Mouse (Mus musculus): ENCODE measurements around the gene Fam241b.

The Fam241b gene

DNA sequence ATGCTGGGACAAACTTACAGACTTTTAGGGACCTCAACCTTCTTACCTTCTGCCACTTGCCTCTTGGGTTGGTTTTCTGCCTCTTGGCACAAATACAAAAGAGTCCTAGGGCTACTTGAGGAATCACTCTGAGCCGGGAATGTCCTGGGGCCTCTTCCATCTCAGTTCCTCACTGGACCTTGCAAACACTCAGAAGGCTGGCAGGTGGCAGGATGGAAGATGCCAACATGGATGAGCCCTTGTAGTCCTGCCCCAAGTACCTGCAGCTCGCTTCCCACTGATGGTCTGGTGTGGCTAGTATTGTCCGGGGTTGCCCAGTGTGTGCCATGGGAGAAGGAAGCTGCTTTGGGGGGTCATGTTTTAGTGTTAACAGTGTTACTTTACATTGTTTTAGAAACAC, 73.8 kb downstream of the Fam241b start:
- no peak for DNase-seq (ENCODE audit: low read depth)

DNA sequence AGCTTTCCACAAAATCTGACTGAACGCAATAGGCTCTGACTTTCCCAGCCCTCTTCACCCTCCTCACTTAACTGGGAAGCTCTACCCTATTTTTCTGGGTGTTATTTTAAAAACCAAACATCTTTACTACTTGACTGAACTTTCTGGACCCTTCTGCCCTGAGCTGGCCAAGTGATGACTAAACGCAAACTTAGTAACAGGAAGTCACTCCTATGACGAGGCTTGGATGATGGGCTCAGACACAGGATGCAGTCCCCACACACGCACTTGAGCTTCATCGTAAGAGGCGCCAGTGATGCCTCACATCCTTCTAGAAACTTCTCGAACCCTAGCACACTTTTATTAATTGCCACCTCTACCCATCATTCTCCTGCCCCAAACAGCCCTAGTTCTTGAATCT, 74.3 kb downstream of the Fam241b start:
- DNase-seq (ENCODE audit: low read depth), result peak; percentile 43

DNA sequence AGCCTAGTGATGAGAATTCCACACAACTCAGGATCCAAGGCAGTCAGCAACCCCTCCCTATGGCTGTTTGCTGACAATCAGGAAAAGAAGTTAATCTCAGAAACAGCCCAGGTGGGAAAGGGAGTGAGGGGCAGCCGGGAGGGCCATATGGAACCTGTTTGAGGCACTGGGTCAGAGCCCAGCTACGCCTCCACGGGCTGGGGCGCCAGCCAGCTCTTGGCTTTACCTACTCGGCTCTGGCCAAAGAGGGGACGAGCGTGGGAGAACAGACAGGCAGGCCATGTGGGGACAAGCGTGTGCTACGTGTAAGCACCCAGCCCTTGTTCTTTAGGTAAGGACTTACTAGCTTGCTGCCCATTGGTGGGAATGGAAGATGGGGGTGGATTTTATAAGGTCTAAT, 75.2 kb downstream of the Fam241b start:
- DNase-seq (ENCODE audit: low read depth), result no peak

DNA sequence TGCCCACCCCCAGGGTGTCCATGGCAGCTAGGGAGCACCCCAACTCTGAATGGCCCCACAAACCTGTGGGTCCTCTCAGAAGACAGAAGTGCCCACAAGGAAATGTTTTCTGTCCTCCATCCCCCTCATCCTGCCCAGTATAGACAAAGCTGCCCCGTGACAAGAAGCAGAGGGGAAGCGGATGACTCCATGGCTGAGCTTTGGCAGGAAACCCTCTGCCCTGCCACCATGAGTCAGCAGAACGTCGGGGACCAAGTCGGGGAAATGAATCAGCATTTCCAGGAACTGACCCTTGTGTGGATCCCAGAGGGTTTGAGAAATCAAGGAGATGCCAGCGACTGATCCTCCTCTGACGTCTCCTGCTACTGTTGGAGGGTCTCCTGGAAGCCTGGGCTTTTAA, 77.5 kb downstream of the Fam241b start:
- DNase-seq (ENCODE audit: low read depth), result peak; percentile 82

DNA sequence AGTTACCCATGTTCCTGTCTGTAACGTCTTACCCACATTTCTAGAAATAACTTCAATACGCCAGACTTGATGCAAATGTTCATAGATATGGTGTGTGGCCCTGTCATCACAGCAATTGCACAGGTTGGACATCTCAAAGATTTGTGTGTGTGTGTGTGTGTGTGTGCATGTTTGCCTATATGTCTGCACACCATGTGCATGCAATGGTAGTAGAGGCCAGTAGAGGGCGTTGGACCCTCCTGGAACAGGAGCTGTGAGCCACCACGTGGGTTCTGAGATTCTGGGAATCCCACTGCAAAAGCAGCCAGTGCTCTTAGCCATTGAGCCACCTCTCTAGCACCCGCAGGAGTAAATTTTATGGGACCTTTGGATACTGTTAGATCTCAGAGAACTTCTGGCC, 80.9 kb downstream of the Fam241b start:
- no peak for DNase-seq (ENCODE audit: low read depth)

DNA sequence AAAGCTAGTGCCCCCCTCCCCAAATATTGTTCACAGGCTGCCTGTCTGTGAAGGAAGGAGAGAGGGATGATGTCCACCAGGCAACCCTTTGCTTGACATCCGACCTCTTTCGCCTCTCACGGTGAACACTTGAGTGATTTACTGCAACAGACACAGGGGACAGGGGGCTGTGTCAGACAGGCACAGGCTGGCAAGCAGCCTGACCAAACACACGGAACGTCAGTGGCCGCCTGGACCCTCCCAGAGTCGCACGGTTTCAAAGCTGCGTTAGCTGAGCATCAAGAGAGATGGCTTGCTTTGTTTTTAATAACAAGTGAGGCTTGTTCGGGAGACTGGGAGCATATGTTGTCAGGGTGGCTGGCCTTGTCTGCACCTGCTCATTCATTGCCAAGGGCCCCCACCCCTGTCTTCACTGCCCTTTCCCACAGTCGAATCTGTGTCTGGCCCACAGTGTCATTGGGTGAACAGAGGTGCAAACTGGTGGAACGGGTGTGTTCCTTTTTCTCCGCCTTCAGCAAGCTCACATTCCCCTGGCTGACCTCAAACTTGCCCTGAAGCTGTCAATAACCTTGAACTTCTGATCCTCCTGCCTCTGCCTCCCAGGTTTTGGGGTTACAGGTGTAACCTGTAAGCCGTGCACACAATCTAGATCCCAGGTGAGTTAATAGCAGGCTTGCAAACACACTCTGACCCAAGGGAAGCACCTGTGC, 82.6 kb downstream of the Fam241b start:
- no peak for DNase-seq (ENCODE audit: low read depth)

DNA sequence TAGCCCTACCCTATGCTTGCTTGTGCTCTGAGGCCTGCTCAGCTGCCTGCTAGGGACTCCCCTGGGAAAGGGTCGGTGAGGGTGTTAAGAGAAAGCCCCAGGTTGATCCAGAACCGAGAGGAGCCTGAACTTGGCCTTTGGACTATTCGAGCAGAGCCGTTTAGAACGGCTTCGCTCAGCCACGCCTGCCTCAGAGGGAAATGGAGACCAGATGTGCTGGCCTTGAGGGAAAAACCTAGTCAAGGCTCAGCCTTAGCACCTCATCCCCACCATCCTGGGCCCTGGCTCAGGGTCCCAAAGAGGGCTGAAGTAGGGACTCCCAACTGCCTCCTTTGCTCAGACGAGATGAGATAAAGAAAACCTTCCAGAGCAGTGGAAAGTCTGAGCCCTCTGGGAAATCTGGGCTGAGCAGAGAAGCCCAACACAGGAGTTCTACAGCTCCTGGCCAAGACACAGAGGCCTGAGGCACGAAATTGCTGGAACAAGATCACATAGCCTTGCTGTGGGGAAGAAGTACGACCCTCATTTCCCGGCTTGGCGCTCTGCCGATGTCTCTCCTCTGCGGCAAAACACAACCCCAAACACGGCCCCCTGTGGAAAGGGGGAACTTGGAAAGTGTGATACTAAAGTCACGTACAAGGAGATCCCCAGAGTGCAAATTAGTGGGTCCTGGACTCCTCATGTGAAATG, 83.4 kb downstream of the Fam241b start:
- DNase-seq (ENCODE audit: low read depth), result no peak

DNA sequence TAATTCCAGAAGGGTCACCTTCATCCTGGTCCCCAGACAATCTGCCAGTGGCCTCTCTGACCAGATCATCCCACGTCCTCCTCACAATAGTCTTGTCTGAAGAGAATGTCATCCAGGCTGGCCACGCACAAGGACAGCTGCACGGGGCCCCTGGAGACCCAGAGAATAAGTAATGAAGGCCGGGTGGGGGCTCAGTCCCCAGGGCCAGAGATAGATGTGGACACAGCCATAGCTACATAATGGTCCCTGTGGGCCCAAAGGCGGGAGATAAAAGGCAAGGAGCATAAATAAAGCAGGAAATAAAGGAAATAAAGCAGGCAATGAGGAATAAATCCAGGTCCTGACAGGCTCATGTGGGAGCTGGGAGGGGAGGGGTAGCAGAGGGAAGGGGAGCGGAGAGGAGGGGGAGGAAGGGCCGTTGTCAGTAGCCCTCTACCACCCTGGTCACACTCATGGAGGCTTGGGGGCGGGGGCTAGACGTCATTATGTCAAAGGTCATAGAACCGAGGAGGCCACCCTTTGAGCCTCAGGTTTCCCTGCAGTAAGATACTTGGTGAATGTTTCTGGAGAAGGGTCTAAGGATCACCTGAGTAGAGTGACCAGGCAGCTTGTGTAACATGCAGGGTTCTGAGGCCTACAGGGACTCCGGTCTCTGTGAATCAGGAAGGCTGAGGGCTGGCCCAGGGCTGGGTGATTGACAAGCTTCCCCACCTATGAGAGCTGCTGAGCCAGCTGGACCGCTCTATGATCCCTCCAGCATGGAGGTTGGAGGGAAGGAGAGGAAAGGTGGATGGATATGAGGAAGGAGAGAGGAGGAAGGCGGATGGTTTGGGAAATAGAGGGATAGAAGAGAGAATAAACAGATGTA, 85.0 kb downstream of the Fam241b start:
- peak; percentile 10 for DNase-seq (ENCODE audit: low read depth)
